Mouse (Mus musculus): ENCODE results near the gene Vps53. TPM values are rescaled to one million over a fixed set of nuclear protein-coding genes. Genes with fewer than 3 reads are reported as not detected.

Vps53 gene
- polyA plus RNA-seq, 1 experiment: 23.1 TPM

- H3K4me3 ChIP-seq (ENCODE audit: low read depth, low read length): no peak overlapping the region
- WGBS: 90% methylated on average over 5 of the region's 5 CpGs
- no peak overlapping the region for H3K27ac ChIP-seq (ENCODE audit: insufficient read depth, low read depth, low read length)
- H3K4me1 ChIP-seq (ENCODE audit: control insufficient read depth, insufficient read depth, insufficient read length, low read length): no peaks in the 10 kb centered on the region
- TF ChIP-seq CTCF (IDR thresholded peaks at IDR 0.05; ENCODE audit: extremely low read depth, insufficient read length, insufficient replicate concordance, low read depth, low read length) (no peak), POLR2A (IDR thresholded peaks at IDR 0.05; ENCODE audit: low read depth, low read length) (no peak)
- peaks cover 8% of the 10 kb centered on the region; the same call in 1 of the 2 replicates for H3K36me3 ChIP-seq (ENCODE audit: control insufficient read depth, insufficient read depth, low read length)
- H3K27me3 ChIP-seq (ENCODE audit: control insufficient read depth, insufficient read depth, low read length): no peaks in the 10 kb centered on the region
These were observed 127.0 kb downstream of the Vps53 start for GRCm38 (mm10) chr11:76052496-76052895.

DNA sequence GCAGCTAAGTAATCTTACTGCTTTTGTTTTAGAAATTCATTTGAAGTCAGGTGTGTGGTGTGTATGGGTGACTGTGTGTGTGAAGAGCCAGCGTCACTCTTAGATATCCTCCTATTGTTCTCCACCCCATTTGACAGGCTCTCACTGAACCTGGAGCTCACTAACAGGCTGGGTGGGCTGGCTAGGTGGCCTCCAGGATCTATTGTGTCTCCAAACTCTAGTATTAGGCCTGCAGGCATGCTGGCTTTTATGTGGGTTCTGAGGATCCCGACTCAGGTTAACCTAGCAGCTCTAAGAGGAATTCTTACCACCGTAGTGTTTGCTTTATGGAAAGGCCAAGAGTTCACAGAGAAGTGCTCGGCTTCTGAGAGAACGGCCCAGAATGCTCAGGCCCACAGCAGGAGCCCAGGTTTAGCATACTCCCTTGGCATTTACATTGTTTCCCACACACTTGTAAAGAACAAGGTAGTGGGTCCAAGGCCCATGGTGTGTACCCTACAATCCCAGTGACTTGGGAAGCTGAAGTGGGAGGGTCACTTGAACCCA is 128.4 kb downstream of the Vps53 start:
- WGBS: 68% methylated on average over 5 of the region's 5 CpGs
- Histone ChIP-seq H3K27me3 (ENCODE audit: control insufficient read depth, insufficient read depth, low read length) (no peaks in the 10 kb centered on the region), H3K4me3 (ENCODE audit: low read depth, low read length) (no peak overlapping the region), H3K4me1 (ENCODE audit: control insufficient read depth, insufficient read depth, insufficient read length, low read length) (no peaks in the 10 kb centered on the region), H3K36me3 (ENCODE audit: control insufficient read depth, insufficient read depth, low read length) (peaks cover 14% of the 10 kb centered on the region; the same call in 1 of the 2 replicates), H3K27ac (ENCODE audit: insufficient read depth, low read depth, low read length) (no peak overlapping the region)
- TF ChIP-seq CTCF (IDR thresholded peaks at IDR 0.05; ENCODE audit: extremely low read depth, insufficient read length, insufficient replicate concordance, low read depth, low read length) (no peak), POLR2A (IDR thresholded peaks at IDR 0.05; ENCODE audit: low read depth, low read length) (no peak)

DNA sequence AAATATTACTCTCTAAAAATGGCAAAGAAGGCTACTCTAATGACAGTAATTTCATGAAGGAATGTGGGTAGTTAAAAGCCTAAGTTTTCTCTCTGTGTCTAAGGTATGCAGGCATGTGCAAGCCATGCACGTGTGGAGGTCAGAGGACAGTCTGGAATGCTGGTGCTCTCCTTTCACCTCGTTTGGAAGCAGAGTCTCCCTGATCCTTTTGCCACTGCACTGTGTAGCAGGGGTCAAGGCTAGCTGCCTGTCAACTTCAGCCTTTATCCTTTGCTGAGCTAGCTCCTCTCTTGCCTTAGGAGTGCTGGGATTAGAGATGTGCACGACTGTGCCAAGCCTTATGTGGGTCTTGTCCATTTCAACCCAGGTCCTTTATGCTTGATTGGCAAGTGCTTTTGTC is 128.9 kb downstream of the Vps53 start:
- WGBS: 61% methylated on average over 3 of the region's 3 CpGs
- Histone ChIP-seq H3K36me3 (ENCODE audit: control insufficient read depth, insufficient read depth, low read length) (peaks cover 18% of the 10 kb centered on the region; the same call in 1 of the 2 replicates), H3K27me3 (ENCODE audit: control insufficient read depth, insufficient read depth, low read length) (no peaks in the 10 kb centered on the region), H3K27ac (ENCODE audit: insufficient read depth, low read depth, low read length) (no peak overlapping the region), H3K4me3 (ENCODE audit: low read depth, low read length) (no peak overlapping the region), H3K4me1 (ENCODE audit: control insufficient read depth, insufficient read depth, insufficient read length, low read length) (no peaks in the 10 kb centered on the region; the same call in 1 of the 2 replicates)
- TF ChIP-seq POLR2A (IDR thresholded peaks at IDR 0.05; ENCODE audit: low read depth, low read length): no peak
- TF ChIP-seq CTCF (IDR thresholded peaks at IDR 0.05; ENCODE audit: extremely low read depth, insufficient read length, insufficient replicate concordance, low read depth, low read length): no peak

- no peaks in the 10 kb centered on the region for H3K27me3 ChIP-seq (ENCODE audit: control insufficient read depth, insufficient read depth, low read length)
- H3K27ac ChIP-seq (ENCODE audit: insufficient read depth, low read depth, low read length): no peak overlapping the region
- no peak overlapping the region for H3K4me3 ChIP-seq (ENCODE audit: low read depth, low read length)
- peaks cover 5% of the 10 kb centered on the region; the same call in 1 of the 2 replicates for H3K4me1 ChIP-seq (ENCODE audit: control insufficient read depth, insufficient read depth, insufficient read length, low read length)
- peaks cover 23% of the 10 kb centered on the region; the same call in 1 of the 2 replicates for H3K36me3 ChIP-seq (ENCODE audit: control insufficient read depth, insufficient read depth, low read length)
- TF ChIP-seq POLR2A (IDR thresholded peaks at IDR 0.05; ENCODE audit: low read depth, low read length) (no peak), CTCF (IDR thresholded peaks at IDR 0.05; ENCODE audit: extremely low read depth, insufficient read length, insufficient replicate concordance, low read depth, low read length) (no peak)
- WGBS: 76% methylated on average over 6 of the region's 6 CpGs
These were observed 134.1 kb downstream of the Vps53 start for GRCm38 (mm10) chr11:76045367-76045766.

- no peak for TF ChIP-seq CTCF (IDR thresholded peaks at IDR 0.05; ENCODE audit: extremely low read depth, insufficient read length, insufficient replicate concordance, low read depth, low read length)
- no peak for TF ChIP-seq POLR2A (IDR thresholded peaks at IDR 0.05; ENCODE audit: low read depth, low read length)
- WGBS: 92% methylated on average over 6 of the region's 6 CpGs
- H3K4me1 ChIP-seq (ENCODE audit: control insufficient read depth, insufficient read depth, insufficient read length, low read length): peaks cover 5% of the 10 kb centered on the region; the same call in 1 of the 2 replicates
- no peak overlapping the region for H3K4me3 ChIP-seq (ENCODE audit: low read depth, low read length)
- H3K27ac ChIP-seq (ENCODE audit: insufficient read depth, low read depth, low read length): no peak overlapping the region
- H3K27me3 ChIP-seq (ENCODE audit: control insufficient read depth, insufficient read depth, low read length): no peaks in the 10 kb centered on the region
- H3K36me3 ChIP-seq (ENCODE audit: control insufficient read depth, insufficient read depth, low read length): peaks cover 23% of the 10 kb centered on the region; the same call in 1 of the 2 replicates
These were observed 135.0 kb downstream of the Vps53 start for GRCm38 (mm10) chr11:76044468-76044867.

GRCm38 (mm10) chr11:76042882-76043281 is 136.6 kb downstream of the Vps53 start:
- Histone ChIP-seq H3K4me3 (ENCODE audit: low read depth, low read length) (no peak overlapping the region), H3K27me3 (ENCODE audit: control insufficient read depth, insufficient read depth, low read length) (no peaks in the 10 kb centered on the region)
- WGBS: 59% methylated on average over 5 of the region's 5 CpGs

GRCm38 (mm10) chr11:76042041-76042638 is 137.3 kb downstream of the Vps53 start:
- TF ChIP-seq CTCF (IDR thresholded peaks at IDR 0.05; ENCODE audit: extremely low read depth, insufficient read length, insufficient replicate concordance, low read depth, low read length) (no peak), POLR2A (IDR thresholded peaks at IDR 0.05; ENCODE audit: low read depth, low read length) (no peak)
- 80% methylated on average over 10 of the region's 10 CpGs for WGBS
- Histone ChIP-seq H3K4me1 (ENCODE audit: control insufficient read depth, insufficient read depth, insufficient read length, low read length) (peaks cover 5% of the 10 kb centered on the region), H3K4me3 (ENCODE audit: low read depth, low read length) (no peak overlapping the region), H3K36me3 (ENCODE audit: control insufficient read depth, insufficient read depth, low read length) (peaks cover 15% of the 10 kb centered on the region; the same call in 1 of the 2 replicates), H3K27ac (ENCODE audit: insufficient read depth, low read depth, low read length) (no peak overlapping the region), H3K27me3 (ENCODE audit: control insufficient read depth, insufficient read depth, low read length) (no peaks in the 10 kb centered on the region)

More at GRCm38 (mm10) chr11:76042882-76043281, 136.6 kb downstream of the Vps53 start:
- Histone ChIP-seq H3K4me1 (ENCODE audit: control insufficient read depth, insufficient read depth, insufficient read length, low read length) (peaks cover 5% of the 10 kb centered on the region; the same call in 1 of the 2 replicates), H3K27ac (ENCODE audit: insufficient read depth, low read depth, low read length) (no peak overlapping the region), H3K36me3 (ENCODE audit: control insufficient read depth, insufficient read depth, low read length) (peaks cover 18% of the 10 kb centered on the region; the same call in 1 of the 2 replicates)
- no peak for TF ChIP-seq CTCF (IDR thresholded peaks at IDR 0.05; ENCODE audit: extremely low read depth, insufficient read length, insufficient replicate concordance, low read depth, low read length)
- TF ChIP-seq POLR2A (IDR thresholded peaks at IDR 0.05; ENCODE audit: low read depth, low read length): no peak
